Mouse (Mus musculus) adrenal gland (tissue): ENCODE data around the gene Itpr3.

Experiments used
- intact Hi-C: fragments of 180-260 bp; cut with DNase I; formaldehyde crosslinking; loops from one replicate; pipeline ENCODE4 v1.15.1; 2025

The Itpr3 gene

DNA sequence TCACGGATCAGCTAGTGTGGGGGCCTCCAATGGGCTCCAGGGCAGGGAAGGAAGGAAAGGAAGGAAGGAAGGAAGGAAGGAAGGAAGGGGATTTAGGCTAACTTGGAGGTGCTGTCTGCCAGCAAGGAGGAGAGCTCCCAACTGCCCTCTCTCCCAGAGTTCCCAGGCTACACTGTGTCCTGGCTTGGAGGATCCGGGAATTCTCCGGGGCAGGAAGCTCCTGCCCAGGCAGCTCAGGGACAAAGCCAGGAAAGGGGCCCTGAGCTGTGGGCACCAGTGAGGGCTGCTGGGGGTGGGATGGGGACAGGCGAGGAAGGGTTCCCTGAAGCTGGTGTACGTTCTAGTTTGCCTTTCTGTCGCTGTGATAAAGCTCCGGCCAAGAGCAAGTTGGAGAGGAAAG lies 20.6 kb upstream of the Itpr3 start:
- intact Hi-C loops = loop anchor here (10.0 kb wide), 1 partner anchor 488 kb away; the partner anchor contains the start of gene Grm4

DNA sequence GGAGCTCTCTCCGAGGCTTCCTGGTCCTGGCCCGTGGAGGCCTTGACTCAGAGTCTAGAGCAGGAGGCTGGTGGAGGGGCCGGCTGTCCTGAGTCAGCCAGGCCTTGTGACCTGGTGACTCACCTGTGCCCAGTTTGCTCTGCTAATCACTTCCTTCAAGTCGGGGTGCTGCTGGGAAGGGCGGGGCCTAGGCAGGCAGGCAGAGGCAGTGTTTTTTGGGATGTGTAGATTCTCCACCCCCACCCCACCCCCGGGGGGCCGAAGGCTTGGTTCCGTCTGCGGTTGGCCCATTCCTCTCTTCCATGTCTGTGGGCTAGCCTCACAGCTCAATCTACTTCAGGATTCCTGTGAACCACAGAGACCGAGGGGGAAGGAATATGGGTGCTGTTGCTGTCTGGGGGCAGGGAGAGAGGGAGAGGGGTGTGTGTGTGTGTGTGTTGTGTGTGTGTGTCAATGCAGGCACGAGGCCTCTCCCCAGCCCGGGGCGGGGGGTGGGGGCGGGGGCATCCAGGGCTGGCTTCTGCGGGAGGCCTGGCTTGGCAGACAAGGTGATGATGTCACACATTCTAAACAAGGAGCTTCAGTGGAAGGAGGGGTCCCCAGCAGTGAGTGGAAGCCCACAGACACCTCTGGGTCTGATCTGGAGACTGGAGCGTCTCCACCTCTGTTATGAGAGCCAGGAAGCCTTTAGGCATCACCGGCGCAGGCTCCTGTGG lies 18.6 kb upstream of the Itpr3 start:
- intact Hi-C loops = loop anchor here (10.0 kb wide), 1 partner anchor 486 kb away; the partner anchor contains the start of gene Grm4

DNA sequence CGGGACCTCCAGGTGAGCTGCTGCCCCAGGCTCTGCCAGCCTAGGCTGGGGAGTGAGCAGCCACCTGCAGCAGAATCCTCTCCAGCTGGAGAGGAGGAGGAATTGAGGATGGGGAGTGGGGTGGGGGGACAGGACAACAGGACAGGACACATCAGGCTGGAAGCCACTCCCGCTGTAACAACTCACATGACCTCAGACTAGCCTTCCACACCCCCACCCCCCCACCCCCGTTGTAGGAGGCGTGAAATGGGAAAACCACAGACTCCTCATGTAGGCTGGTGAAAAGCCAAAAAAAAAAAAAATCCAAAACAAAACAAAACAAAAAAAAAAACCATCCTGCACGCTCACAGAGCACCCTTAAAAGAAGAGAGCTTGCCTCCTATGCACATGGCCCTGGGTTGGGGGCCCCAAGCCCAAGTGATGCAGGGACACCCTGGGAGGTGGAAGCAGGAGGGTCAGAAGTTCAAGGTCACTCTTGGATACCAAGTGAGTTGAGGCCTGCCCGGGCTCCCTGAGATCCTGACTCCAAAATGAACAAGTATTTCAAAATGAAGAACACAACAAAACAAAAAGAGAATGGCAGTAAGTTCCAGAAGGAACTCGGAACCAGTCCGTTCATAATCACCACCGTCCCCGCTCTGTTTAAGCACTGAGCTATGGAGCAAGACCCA lies 17.5 kb upstream of the Itpr3 start:
- intact Hi-C loops = loop anchor here (5.0 to 10.0 kb wide), 2 partner anchors 38 to 485 kb away; partner anchors contain the start of gene Grm4

DNA sequence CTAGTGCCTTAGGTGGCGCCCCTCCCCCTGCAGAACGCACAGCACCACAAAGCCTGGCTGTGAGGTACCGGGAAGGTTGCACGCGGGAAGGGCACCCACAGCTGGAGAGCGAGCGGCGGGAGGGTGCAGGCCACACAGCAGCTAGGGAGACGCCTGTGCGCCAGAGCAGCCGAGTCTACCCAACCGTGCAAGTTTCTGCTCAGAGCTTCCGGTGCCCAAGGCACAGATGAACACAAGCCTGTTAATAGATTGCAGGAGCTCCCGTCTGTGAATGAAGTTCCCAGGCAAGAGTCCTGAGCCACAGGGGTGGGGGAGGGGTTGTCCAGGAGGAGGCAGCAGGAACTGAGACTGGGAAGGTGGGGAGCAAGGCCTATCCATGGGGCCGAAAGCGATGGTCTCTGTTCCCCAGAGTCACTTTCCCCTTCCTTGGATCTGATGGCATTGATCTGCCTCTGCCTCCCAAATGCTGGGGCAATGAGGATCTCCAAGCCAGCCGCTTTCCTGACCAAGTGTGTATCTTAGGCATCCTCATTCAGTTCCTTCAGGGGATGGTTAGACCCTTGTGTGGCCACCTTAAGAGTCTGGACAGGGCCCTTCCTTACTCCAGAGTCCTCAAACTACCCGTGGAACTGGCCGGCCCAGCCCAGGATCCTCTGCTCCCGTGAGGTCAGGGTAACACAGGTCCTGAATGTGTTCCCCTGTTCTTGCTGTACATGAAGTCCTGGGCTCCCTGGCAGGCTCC lies 16.6 kb upstream of the Itpr3 start:
- intact Hi-C loops = loop anchor here (5.0 kb wide), 1 partner anchor 37 kb away; no protein-coding TSS in a partner anchor

DNA sequence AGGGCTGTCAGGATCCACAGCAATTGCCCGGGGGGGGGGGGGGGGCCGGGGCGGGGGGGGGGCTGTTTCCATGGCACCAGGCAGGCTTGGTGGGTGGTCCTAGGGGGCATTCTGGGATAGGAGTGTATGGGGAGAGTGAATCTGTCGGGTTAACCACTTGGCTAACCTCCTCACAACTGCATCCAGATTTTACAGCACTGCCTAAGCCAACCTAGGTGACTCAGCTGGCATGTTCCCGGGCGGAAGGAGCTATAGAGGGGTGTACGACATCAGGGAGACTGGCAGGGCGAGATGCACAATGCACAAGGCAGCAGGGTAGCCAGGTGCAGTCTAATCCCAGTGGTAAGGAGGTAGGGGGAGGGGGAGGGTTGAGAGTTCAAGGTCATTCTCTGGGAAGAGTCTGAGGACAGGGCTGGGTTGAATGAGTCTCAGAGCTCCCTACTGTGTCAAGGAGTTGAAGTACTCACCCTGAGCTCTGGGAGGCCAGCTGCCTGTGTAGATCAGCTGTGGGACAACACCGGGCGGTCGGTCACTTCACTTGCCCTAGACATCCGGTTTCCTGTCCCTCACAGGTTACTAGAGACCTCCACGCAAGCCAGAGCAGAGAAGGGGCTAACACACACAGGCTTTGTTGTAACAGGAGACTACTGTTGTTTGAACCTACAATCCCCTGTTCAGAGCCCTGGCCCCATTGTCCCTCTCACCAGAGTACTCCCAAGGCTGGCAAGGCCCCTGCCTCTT lies 15.9 kb upstream of the Itpr3 start:
- intact Hi-C loops = loop anchor here (5.0 kb wide), 1 partner anchor 36 kb away; no protein-coding TSS in a partner anchor

DNA sequence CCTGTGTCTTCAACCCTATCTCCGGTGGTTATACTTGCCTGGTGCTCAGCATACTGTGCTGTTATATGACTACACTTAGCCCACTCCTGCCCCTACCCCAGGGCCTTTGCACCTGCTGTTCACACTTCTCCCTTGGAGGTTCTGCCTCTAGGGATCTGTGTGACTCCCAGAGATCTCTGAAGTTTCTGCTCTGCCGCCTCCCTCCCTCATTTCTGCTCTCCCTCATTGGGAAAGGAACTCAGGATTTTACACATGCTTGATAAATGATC lies 15.4 kb upstream of the Itpr3 start:
- intact Hi-C loops = loop anchor here (5.0 kb wide), 1 partner anchor 36 kb away; no protein-coding TSS in a partner anchor

DNA sequence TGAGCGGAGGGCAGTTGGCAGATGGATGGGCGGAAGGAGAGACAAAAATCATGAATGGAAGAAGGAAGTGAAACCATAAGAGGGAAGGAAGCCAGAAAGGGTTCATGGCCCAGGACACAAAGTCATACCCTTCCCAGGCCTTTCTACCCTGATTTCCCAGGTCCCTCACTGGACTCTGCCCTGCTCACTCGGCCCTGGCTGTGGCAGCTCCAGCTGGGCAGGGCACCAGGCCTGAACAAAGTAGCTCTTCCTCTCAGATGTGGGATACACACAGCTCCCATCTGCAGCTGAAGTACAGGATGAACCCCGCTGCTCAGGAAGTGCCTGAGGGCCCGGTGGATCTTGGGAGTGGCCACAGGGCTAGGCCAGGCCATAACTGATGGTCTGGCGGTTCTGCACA lies 14.3 kb upstream of the Itpr3 start:
- intact Hi-C loops = loop anchor here (5.0 kb wide), 1 partner anchor 34 kb away; no protein-coding TSS in a partner anchor

DNA sequence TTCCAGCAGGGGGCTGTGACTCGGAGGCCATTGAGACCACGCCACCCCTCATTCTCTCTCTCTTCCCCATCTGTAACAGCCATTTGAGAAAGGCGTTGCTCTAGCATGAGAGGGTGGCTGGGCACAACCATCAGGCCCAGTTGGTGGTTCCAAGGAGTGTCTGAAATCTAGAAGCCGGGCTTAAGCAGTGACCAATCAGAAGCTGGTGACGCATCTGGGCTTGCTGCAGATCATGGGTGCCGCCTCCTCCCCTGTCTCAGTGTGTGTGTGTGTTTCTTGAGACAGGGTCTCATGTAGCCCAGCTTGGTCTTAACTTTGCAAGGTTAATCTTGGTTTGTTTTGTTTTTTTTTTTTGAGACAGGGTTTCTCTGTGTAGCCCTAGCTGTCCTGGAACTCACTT lies 11.9 kb upstream of the Itpr3 start:
- intact Hi-C loops = no loop called here

DNA sequence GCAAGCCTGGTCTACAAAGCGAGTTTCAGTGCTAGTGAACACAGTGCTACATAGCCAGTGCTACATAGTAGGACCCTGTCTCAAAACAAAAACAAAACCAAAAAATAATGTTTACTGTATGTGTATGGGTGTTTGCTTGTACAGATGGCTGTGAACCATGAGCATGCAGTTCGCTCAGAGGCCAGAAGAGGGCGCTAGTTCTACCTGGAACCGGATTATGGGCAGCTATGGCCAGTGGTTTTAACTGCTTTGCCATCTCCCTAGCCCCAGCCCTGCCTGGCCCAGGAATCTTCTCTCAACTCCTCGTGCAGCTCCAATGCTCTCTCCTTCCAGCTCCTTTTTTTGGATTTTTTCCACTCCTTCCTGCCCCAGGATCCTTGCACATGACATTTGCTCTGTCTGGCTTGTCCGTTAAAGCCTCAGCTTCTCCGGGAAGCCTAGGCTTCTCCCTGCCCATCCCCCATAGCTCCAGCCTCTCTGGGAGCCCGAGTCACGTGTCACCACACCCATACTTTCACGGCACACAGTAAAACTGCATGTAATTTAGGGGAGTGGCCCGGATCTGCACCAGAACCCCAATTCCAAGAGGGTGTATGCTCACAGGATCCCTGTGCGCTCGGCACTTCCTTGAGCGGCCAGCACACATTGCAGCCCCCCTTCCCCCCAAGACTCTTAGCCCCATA lies 9.2 kb upstream of the Itpr3 start:
- intact Hi-C loops = no loop called here

DNA sequence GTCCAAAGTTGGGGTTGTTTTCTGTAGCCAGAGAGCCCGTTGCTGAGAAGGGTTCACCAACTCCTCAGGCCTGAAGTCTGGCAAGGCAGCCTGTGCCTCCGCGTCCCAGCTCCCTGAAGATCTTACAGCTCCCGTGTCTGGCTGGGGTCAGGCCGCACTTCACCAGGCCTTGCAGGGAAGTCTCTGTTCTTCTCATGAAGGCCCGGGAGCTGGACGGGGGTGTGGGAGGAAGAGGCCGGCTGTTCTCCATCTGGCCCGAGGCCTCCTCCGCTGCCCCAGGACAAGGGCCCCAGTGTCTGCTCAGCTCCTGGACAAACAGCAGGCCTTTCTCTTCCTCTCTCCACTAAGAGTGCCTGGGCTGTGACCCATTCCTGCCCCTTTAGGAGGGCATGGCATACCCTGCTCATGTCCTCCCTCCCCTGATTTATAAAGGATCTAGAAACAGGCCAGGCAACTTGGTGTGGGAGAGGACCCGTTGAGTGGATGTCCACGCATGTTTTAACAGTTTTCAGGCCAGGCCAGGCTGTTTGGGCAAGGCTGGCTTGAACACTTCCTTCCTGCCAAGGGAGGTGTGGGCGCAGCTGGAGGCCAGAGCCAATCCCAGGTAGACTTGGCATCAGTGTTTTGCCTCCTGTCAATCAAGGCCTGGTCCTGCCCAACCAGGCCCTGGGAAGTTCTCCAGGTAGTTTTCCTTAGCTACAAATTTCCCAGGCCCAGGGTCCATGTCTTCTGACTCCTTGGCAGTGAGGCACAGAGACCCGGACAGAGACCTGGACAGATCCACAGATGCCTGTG lies 8.5 kb upstream of the Itpr3 start:
- intact Hi-C loops = no loop called here

DNA sequence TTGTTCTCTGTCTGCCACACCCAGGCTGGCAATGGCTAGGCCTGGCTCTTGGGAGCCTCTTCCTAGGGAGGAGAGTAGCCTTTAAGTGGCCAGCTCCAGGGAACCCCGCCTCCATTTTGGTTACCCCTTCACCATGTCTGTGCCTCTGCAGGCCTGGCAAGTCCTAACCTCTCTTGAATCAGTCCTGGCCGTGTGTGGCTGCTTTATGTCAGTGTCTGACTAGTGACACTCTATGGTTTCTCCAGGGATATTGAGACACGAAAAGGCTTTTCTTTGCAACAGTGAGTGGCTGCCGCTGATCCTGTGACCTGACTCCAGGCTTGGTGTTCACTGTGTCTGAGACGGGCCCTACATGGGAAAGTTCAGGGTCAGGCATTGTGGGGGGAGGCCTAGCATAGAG lies 6.3 kb upstream of the Itpr3 start:
- intact Hi-C loops = no loop called here

DNA sequence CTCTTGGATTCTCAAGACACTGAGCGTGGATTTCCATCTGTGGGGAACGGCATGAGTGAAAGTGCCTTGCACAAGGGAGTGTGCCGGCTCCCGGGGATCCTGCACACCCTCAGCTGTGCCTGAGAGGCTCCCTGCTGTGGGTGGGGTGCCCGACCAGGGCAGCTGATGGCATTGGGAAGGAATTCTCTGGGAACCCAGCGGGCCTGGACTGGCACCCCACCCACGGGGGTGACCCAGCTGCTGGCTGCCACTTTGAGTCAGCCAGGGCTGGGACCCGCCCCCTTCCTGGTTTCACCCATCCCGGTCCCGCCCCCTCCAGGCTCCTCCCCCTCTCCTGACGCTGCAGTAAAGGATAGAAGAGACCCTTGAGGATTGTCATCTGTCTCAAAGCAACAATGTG lies 5.6 kb upstream of the Itpr3 start:
- intact Hi-C loops = no loop called here

DNA sequence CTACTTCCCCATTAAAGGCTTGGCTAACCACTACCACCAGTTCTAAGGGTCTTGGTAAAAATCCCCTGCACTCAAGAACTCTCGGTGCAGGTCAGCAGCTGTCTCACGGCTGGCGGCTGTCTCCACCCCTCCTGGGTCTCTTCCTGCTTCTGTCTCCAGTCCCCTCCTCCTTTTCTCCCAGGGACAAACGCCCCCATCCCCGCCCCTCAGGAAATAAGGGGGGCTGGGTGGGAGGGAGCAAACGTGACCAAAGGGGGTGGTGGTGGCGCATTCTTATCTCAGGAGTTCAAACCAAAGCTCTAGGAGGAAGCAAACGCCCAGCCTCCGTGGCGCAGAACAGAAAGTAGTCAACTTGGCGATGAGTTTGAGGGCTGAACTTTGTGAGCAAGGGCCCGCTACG lies 934 bp upstream of the Itpr3 start:
- intact Hi-C loops = no loop called here

DNA sequence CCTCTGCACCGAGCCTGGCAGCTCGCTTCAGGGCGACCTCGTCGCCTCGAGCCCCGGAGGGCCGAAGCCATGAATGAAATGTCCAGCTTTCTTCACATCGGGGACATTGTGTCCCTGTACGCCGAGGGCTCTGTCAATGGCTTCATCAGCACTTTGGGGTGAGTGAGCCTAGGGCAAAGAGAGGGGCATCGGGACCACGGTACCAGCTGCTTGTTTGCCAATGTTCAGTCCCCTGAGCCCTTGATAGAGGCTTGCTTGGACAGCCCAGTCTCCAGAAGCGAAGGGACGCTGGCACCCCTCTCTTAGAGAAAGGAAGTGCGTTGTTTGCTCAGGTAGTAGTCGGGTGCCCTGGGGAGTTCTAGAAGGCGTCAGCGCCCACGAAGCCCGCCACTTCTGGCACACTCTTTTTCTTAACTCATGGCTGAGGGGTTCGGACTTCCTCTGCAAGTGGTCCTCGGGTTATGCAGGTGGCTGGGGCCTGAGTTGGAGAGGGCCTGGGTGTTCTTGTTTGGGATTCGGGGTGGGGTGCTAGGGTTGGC lies 482 bp downstream of the Itpr3 start:
- intact Hi-C loops = no loop called here

DNA sequence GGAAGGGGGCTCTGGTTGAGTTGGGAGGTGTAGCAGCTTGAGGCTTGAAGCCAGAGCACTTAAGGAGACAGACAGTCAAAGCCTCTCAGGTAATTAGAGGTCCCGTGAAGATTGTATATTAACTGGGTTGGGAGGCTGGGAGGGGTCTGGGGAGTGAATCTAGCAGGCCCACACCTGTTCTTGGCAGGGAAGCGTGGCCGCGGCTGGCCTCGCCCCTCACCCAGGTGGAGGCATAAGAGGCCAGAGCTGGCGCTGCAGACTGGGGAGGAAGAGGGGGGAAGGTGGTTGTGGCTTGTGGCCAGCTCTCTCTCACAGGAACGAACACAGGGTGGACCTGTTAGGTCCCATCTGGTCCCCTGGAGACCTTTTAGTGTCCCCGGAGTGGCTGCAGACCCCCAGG lies 3.6 kb downstream of the Itpr3 start:
- intact Hi-C loops = no loop called here

DNA sequence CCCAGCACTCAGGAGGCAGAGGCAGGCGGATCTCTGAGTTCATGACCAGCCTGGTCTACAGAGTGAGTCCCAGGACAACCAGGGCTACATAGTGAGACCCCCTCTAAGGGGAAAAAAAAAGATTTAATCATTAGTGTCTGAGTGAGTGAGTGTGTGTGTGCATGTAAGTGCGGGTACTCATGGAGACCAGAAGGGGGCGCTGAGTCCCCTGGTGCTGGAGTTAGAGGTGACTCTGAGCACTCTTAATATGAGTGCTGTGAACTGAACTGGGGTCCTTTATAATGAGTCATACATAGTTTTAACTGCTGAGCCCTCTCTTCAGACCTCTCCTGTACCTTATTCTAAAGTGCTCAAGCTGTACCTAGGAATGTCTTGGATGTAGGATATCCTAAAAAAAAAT lies 4.6 kb downstream of the Itpr3 start:
- intact Hi-C loops = no loop called here

DNA sequence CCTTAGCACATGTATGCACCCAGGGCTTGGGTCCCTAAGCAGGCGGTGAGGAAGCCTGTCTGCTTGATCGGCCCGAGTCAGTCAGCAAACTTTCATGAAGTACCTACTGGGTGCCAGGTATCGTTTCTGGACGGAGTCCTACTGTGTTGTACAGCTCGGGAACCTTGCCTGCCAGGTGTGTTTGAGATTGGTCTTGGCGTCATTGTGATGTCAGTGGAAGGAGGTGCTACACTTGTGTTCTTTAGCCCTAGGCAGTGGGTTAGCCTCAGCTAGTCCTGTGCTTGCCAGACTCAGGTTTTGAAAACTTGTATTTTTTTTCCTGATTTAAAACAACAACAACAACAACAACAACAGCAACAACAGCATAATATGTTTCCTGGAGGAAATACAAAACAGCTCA lies 5.6 kb downstream of the Itpr3 start:
- intact Hi-C loops = no loop called here

DNA sequence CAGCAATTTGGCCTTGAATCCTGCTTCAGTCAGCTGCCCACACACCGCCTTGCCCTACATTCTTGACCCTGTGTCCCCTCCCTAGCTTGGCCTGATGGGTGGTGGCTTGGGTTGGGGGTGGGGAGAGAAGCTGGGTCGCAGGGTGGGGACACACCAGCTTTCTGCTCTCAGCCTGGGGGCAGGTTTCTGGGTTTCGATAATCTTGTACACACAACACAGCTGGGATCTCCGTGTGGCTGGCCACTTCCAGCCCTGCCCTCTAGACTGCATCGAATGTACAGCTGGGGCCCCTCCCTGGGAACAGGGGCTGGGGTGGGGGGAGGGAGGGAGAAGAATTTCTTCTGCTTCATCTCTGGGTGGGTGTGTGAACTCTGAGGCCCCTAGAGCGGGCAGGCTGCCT lies 6.6 kb downstream of the Itpr3 start:
- intact Hi-C loops = no loop called here

DNA sequence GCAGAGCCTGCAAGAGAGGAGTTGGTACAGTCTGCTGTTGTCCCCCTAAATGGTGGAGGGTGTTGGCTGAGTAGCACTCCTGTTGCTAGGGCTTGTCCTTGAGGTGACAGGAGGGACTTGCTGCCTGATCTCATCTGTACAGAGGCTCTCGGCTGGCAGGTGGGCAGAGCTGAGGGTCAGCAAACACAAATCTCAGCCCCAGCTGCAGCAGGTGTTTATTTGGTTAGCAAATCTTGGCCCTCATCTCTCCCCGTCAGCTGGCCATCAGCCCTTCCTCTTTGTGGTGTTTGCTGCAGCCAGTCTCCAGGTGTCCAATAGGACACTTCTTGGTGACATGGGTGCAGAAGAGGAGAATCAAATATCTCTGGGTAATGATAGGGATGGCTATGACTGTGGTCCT lies 7.1 kb downstream of the Itpr3 start:
- intact Hi-C loops = no loop called here

DNA sequence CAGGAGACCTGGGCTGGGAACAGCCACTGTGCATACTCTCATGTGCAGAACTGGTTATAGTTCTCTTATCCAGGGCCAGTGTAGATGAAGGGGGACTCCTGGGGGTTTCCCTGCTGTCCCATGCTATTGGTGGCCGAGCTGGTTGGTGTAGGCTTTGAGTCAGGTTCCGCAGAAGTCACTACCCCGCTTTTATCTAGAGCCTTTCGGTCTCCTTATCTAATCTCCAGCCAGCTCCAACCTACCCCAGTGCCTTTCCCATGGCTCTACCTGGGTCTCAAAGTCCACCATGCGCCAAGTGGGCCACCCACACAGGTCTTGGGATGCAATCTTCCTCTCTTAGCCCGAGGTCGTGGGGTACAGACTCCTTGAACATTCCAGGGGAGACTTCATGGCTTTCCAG lies 9.0 kb downstream of the Itpr3 start:
- intact Hi-C loops = no loop called here
